Comparison of ENCODE assay signal across 24 mouse cellular contexts in the genomic region with DNA sequence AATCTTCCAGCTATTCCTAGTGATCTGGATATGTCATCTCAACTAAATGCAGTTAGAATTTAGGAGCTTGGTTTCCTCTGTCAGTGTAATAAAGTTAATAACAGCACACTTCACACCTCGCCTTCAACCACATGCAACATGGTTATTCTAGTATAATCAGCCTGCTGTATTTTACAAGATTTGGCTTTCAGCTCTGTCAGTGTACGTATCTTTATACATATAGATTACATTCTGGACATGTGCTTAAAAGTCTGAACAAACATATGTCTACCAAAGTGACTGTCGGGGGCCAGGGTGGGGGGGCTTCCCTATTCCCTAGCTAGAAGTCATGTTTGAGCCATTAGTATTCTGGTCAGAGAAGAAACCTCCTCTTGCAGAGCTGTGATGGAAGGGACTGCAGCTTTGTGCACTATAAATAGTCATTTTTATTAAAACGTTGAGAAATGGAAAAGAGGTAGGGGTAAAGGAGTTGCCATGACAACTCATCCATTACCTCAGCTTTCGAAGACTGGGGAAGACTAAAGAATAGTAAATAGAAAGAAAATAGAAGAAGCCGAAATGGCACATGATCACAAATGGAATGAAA. TPM values are rescaled to one million over a fixed set of nuclear protein-coding genes. Genes with fewer than 3 reads are reported as not detected.
DNase-seq lines count a peak whose midpoint lies in the region; ATAC-seq lines count a peak whose summit lies in the region.
"Had no signal": no experiment of that assay in that cellular context is flagged by ENCODE, and none has a peak within 500 bp of the region (broad histone marks: within the 10 kb centered on the region; RNA-seq: fewer than 3 reads in every experiment).

No protein-coding gene starts in this region.

- 23% methylated on average over 6 of the region's 6 CpGs for WGBS in forebrain, embryonic 16.5 days
- WGBS in midbrain, embryonic 13.5 days = 40% methylated on average over 6 of the region's 6 CpGs

- H3K4me1 ChIP-seq in forebrain, embryonic 16.5 days (replicated peaks; ENCODE audit: control insufficient read depth, insufficient read depth, low read length) = peaks cover 16% of the 10 kb centered on the region
- peaks cover 17% of the 10 kb centered on the region for H3K4me1 ChIP-seq in midbrain, embryonic 13.5 days (replicated peaks)
- H3K4me1 ChIP-seq: embryonic facial prominence, embryonic 15.5 days had no signal

- H3K4me2 ChIP-seq in forebrain, embryonic 16.5 days (ENCODE audit: low read length) = peak overlapping the region; percentile 0; the same call in 1 of the 2 replicates
- no peak overlapping the region for H3K4me2 ChIP-seq in midbrain, embryonic 13.5 days (replicated peaks)
- H3K4me2 ChIP-seq: embryonic facial prominence, embryonic 15.5 days; heart, embryonic 11.5 days; liver, embryonic 11.5 days had no signal

- no peak overlapping the region for H3K4me3 ChIP-seq in forebrain, embryonic 16.5 days (replicated peaks; ENCODE audit: low read length)
- H3K4me3 ChIP-seq in midbrain, embryonic 13.5 days (replicated peaks) = no peak overlapping the region
- H3K4me3 ChIP-seq: embryonic facial prominence, embryonic 15.5 days; left cerebral cortex, adult 2 months; myocyte had no signal

- no peaks in the 10 kb centered on the region for H3K27me3 ChIP-seq in forebrain, embryonic 16.5 days (replicated peaks; ENCODE audit: control insufficient read depth, insufficient read depth, low read length)
- H3K27me3 ChIP-seq in midbrain, embryonic 13.5 days = no peaks in the 10 kb centered on the region
- H3K27me3 ChIP-seq: embryonic facial prominence, embryonic 15.5 days had no signal

- DNase-seq in right cerebral cortex, postnatal 4 days = peak; percentile 29
- no peak for DNase-seq in right cerebral cortex, adult 2 months (ENCODE audit: low spot score in 2 of 2)
- peak; percentile 27 for DNase-seq in telencephalon, adult 2 months (ENCODE audit: low read depth, low spot score)
- no peak for DNase-seq in kidney, postnatal 25 days
- DNase-seq in embryo, embryonic 11 days = no peak
- no peak for DNase-seq in c-Kit-positive CD71-positive TER-119-positive erythroid progenitor cells, embryonic 14.5 days (ENCODE audit: low spot score)
- DNase-seq: cerebellum, adult 11 months; cerebellum, postnatal 14 days; heart, postnatal 10 days; kidney, adult 8-10 months; kidney, postnatal 14 days; lung, adult 18-20 months; lung, postnatal 14 days; thymus, postnatal 4 days had no signal

- no peak overlapping the region for H3K9ac ChIP-seq in forebrain, embryonic 16.5 days (replicated peaks; ENCODE audit: low read depth, low read length)
- no peak overlapping the region for H3K9ac ChIP-seq in midbrain, embryonic 13.5 days (replicated peaks)
- H3K9ac ChIP-seq: embryonic facial prominence, embryonic 15.5 days had no signal

- no peaks in the 10 kb centered on the region for H3K36me3 ChIP-seq in forebrain, embryonic 16.5 days (ENCODE audit: control insufficient read depth, insufficient read depth)
- H3K36me3 ChIP-seq in midbrain, embryonic 13.5 days = no peaks in the 10 kb centered on the region
- H3K36me3 ChIP-seq: embryonic facial prominence, embryonic 15.5 days had no signal

- peak overlapping the region; percentile 67 for H3K27ac ChIP-seq in forebrain, embryonic 16.5 days (ENCODE audit: low read length)
- peak overlapping the region; percentile 83 for H3K27ac ChIP-seq in midbrain, embryonic 13.5 days
- H3K27ac ChIP-seq: embryonic facial prominence, embryonic 15.5 days; left cerebral cortex, adult 2 months had no signal

- peak; percentile 81 for ATAC-seq in forebrain, embryonic 16.5 days
- ATAC-seq in midbrain, embryonic 13.5 days = peak; percentile 86
- ATAC-seq: inflammation-experienced regulatory T-cells, adult 6 months had no signal

- H3K9me3 ChIP-seq in forebrain, embryonic 16.5 days (ENCODE audit: control insufficient read depth, low read length) = no peaks in the 10 kb centered on the region
- no peaks in the 10 kb centered on the region for H3K9me3 ChIP-seq in midbrain, embryonic 13.5 days
- H3K9me3 ChIP-seq: embryonic facial prominence, embryonic 15.5 days had no signal

RNA-seq across cellular contexts. Expression of a gene that starts 29.6 kb away (rescaled TPM):
- 14.7 and 15.7 TPM in 2 replicates for polyA plus RNA-seq in forebrain, embryonic 16.5 days (2015; fragmentation: Nextera tagmentation; extraction: Ambion mirVana)
- 10.1 and 12.5 TPM in 2 replicates for polyA plus RNA-seq in midbrain, embryonic 13.5 days (2015; fragmentation: Nextera tagmentation; extraction: Ambion mirVana)

RNA-seq across cellular contexts. Expression of a gene that starts 35.3 kb away (rescaled TPM):
- polyA plus RNA-seq in forebrain, embryonic 16.5 days (2015; fragmentation: Nextera tagmentation; extraction: Ambion mirVana) = 0.72 and 0.94 TPM in 2 replicates
- 1.1 and 1.2 TPM in 2 replicates for polyA plus RNA-seq in midbrain, embryonic 13.5 days (2015; fragmentation: Nextera tagmentation; extraction: Ambion mirVana)
- polyA plus RNA-seq: C2C12; limb, embryonic 11.5 days; myocyte had no signal

Comparison
In these comparisons a context has a peak if more than half of its experiments do, and no peak if none do; other contexts are left out.
1. DNase-seq: peak in right cerebral cortex, postnatal 4 days (single experiment) and telencephalon, adult 2 months (single experiment); none in right cerebral cortex, adult 2 months (0 of 2), kidney, postnatal 25 days (0 of 2), embryo, embryonic 11 days (single experiment) and c-Kit-positive CD71-positive TER-119-positive erythroid progenitor cells, embryonic 14.5 days (single experiment).